Mouse (Mus musculus) midbrain, embryonic 16.5 days (tissue): Measurements from ENCODE around the gene Slc25a35. TPM values are rescaled to one million over a fixed set of nuclear protein-coding genes. Genes with fewer than 3 reads are reported as not detected.
"Not testable (repeated sequence)": the region's sequence is repeated elsewhere in the genome, so short reads cannot be mapped to it uniquely, and the experiment has no call there.

Source experiments
- ATAC-seq: fragments of 200-750 bp; cut with Nextera tagmentation; 2 replicates; pipeline ENCODE4 v1.8.0; 2017; ENCODE audit warnings: moderate TSS enrichment
- H3K27ac ChIP-seq: fragments of 300-500 bp; sonication (generic); 2 replicates; pipeline ENCODE4 v1.5.1; 2014; ENCODE audit warnings: mild to moderate bottlenecking, low read length, mixed read lengths
- H3K27me3 ChIP-seq: fragments of 300-500 bp; sonication (generic); 2 replicates; pipeline ENCODE4 v1.6.1; 2014; ENCODE audit warnings: low read depth, low read length, mixed read lengths; ENCODE audit not compliant: control insufficient read depth, insufficient read depth
- H3K36me3 ChIP-seq: fragments of 300-500 bp; sonication (generic); 2 replicates; pipeline ENCODE4 v1.6.1; 2014; ENCODE audit warnings: mild to moderate bottlenecking, low read length, moderate library complexity, mixed read lengths; ENCODE audit not compliant: control insufficient read depth, insufficient read depth
- H3K4me1 ChIP-seq: fragments of 300-500 bp; sonication (generic); 2 replicates; pipeline ENCODE4 v1.6.1; 2014; ENCODE audit warnings: mild to moderate bottlenecking, low read length, mixed read lengths; ENCODE audit not compliant: control insufficient read depth, insufficient read depth
- H3K4me2 ChIP-seq: fragments of 300-500 bp; sonication (generic); 2 replicates; pipeline ENCODE4 v1.6.1; 2014; ENCODE audit warnings: mild to moderate bottlenecking, low read length, mixed read lengths
- H3K4me3 ChIP-seq: fragments of 300-500 bp; sonication (generic); 2 replicates; pipeline ENCODE4 v1.5.1; 2014; ENCODE audit warnings: low read depth, mild to moderate bottlenecking, low read length, moderate library complexity, mixed read lengths
- H3K9ac ChIP-seq: fragments of 300-500 bp; sonication (generic); 2 replicates; pipeline ENCODE4 v1.6.1; 2014; ENCODE audit warnings: low read depth, low read length, mixed read lengths
- H3K9me3 ChIP-seq: fragments of 300-500 bp; sonication (generic); replicated peaks from 2 replicates; pipeline ENCODE4 v1.6.1; 2014; ENCODE audit warnings: mild to moderate bottlenecking, low read length, mixed read lengths; ENCODE audit not compliant: control insufficient read depth, poor library complexity, severe bottlenecking
- WGBS: fragments of 180-500 bp; shearing (Covaris S2); extraction: QIAGEN DNeasy Blood & Tissue Kit; methylation state at CpG from one replicate; pipeline ENCODE4 v1.1.7; 2014; 5-methylcytosine and 5-hydroxymethylcytosine counted together
- polyA plus RNA-seq: library from polyadenylated mRNA; unstranded; fragments of >200 nt; fragmentation: Nextera tagmentation; extraction: Ambion mirVana; gene quantifications from 2 replicates; pipeline ENCODE4 v1.2.1, GENCODE M21; 2015

Slc25a35 gene
- polyA plus RNA-seq, 1 experiment from 2014 or later: 1.4 TPM

DNA sequence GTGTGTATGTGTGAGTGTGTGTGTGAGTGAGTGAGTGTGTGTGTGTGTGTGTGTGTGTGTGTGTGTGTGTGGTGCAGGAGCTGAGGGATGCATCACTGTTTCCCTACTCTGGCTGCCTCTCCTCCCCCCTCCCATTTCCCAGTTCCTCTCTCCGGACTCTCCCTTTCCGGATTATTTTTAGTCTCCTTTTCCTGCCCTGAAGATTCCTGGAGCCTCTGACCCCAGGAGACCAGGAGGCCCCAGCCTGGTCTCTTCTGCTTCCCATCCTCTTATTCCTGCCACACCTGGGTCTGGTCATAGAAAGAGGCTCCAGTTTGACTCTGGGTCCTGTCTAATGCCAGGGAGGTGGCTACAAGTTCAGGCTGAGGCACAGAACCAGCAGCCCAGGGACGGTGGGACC, 11.8 kb upstream of the Slc25a35 start:
- Histone ChIP-seq H3K4me2 (no peak overlapping the region), H3K4me1 (peaks cover 12% of the 10 kb centered on the region), H3K27ac (no peak overlapping the region), H3K9ac (no peak overlapping the region), H3K4me3 (no peak overlapping the region), H3K9me3 (no peaks in the 10 kb centered on the region), H3K36me3 (no peaks in the 10 kb centered on the region), H3K27me3 (peaks cover 23% of the 10 kb centered on the region)
- ATAC-seq: no peak
- WGBS: 38% methylated on average over 3 of the region's 3 CpGs

GRCm38 (mm10) chr11:68956697-68957096, 11.2 kb upstream of the Slc25a35 start:
- Histone ChIP-seq H3K4me2 (no peak overlapping the region), H3K4me3 (no peak overlapping the region), H3K4me1 (peaks cover 12% of the 10 kb centered on the region), H3K27me3 (peaks cover 23% of the 10 kb centered on the region), H3K36me3 (no peaks in the 10 kb centered on the region), H3K9me3 (no peaks in the 10 kb centered on the region), H3K27ac (no peak overlapping the region), H3K9ac (no peak overlapping the region)
- WGBS: 36% methylated on average over 13 of the region's 13 CpGs
- ATAC-seq: no peak

DNA sequence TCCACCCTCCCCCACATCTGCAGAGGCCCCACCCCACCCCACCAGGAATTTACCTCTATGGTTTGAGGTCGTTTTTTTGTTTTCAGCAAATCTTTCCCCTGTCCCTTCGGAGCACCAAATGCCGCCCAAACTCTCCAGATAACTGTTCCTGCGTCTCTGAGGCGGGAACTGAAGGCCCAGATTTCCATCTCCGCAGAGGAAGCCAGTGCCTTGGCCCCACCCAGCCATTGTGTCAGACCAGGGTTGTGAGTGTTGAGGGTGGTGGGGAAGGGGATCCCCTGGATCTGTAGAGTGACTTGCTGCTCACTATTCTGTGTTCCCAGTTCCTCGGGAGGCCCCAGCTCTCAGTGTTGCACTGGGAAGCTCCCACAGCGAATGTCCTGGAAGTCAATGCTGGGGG, 10.6 kb upstream of the Slc25a35 start, which contains the start of gene Arhgef15:
TSS of gene Arhgef15 (minus strand) at position 173 of the 400 bp plus-strand sequence.
- WGBS: 31% methylated on average over 8 of the region's 8 CpGs
- H3K36me3 ChIP-seq: no peaks in the 10 kb centered on the region
- no peaks in the 10 kb centered on the region for H3K9me3 ChIP-seq
- no peak for ATAC-seq
- no peak within 1 kb of the TSS for H3K4me2 ChIP-seq
- H3K4me3 ChIP-seq: no peak within 1 kb of the TSS
- H3K27ac ChIP-seq: no peak within 1 kb of the TSS
- no peak within 1 kb of the TSS for H3K9ac ChIP-seq
- peaks cover 23% of the 10 kb centered on the region for H3K27me3 ChIP-seq
- H3K4me1 ChIP-seq: peaks cover 12% of the 10 kb centered on the region

DNA sequence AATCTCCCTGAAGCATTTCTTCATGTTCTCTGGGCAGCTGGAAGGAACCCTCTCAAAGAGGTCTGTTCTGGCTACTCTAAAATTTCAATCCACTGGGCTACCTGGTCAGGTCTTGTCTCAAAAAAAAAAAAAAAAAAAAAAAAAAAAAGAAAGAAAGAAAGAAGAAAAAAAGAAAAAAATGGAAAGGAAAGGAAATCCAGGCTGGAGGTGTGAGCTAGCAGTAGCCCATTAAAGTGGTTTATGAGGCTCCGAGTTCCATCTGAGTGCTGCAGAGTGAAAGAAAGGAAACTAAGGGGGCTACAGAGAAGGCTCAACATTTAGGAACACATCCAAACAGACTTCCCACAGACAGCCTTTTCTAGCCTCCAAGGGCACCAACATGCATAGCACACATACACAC, 10.0 kb upstream of the Slc25a35 start:
- H3K4me3 ChIP-seq: no peak overlapping the region
- no peak for ATAC-seq
- no peaks in the 10 kb centered on the region for H3K36me3 ChIP-seq
- H3K27me3 ChIP-seq: peaks cover 23% of the 10 kb centered on the region
- no peak overlapping the region for H3K9ac ChIP-seq
- peaks cover 12% of the 10 kb centered on the region for H3K4me1 ChIP-seq
- H3K27ac ChIP-seq: no peak overlapping the region
- H3K4me2 ChIP-seq: no peak overlapping the region
- WGBS: 100% methylated on average over 1 of the region's 1 CpGs
- H3K9me3 ChIP-seq: no peaks in the 10 kb centered on the region

- WGBS: 86% methylated on average over 3 of the region's 3 CpGs
- Histone ChIP-seq H3K27ac (no peak overlapping the region), H3K4me2 (no peak overlapping the region), H3K36me3 (no peaks in the 10 kb centered on the region), H3K27me3 (peaks cover 1% of the 10 kb centered on the region; the same call in 1 of the 2 replicates), H3K4me1 (no peaks in the 10 kb centered on the region), H3K9ac (no peak overlapping the region), H3K9me3 (no peaks in the 10 kb centered on the region), H3K4me3 (no peak overlapping the region)
- ATAC-seq: no peak
These were observed 6.3 kb upstream of the Slc25a35 start for GRCm38 (mm10) chr11:68961596-68961995.

- H3K4me3 ChIP-seq, H3K36me3 ChIP-seq, H3K4me1 ChIP-seq, H3K9me3 ChIP-seq, H3K27ac ChIP-seq, H3K4me2 ChIP-seq, H3K9ac ChIP-seq, H3K27me3 ChIP-seq, ATAC-seq: not testable (repeated sequence)
- WGBS: 28% methylated on average over 11 of the region's 11 CpGs
These were observed 5.8 kb upstream of the Slc25a35 start for GRCm38 (mm10) chr11:68962159-68962558.

GRCm38 (mm10) chr11:68963405-68963804, 4.5 kb upstream of the Slc25a35 start:
- no peaks in the 10 kb centered on the region for H3K27me3 ChIP-seq
- no peak overlapping the region for H3K9ac ChIP-seq
- no peak overlapping the region for H3K27ac ChIP-seq
- WGBS: 82% methylated on average over 2 of the region's 2 CpGs
- H3K4me1 ChIP-seq: peaks cover 7% of the 10 kb centered on the region
- ATAC-seq: no peak
- no peak overlapping the region for H3K4me3 ChIP-seq
- no peaks in the 10 kb centered on the region for H3K36me3 ChIP-seq
- H3K4me2 ChIP-seq: no peak overlapping the region
- no peaks in the 10 kb centered on the region for H3K9me3 ChIP-seq

- Histone ChIP-seq H3K27me3 (no peaks in the 10 kb centered on the region), H3K4me1 (peaks cover 11% of the 10 kb centered on the region), H3K27ac (no peak overlapping the region), H3K36me3 (no peaks in the 10 kb centered on the region), H3K4me2 (no peak overlapping the region), H3K9ac (no peak overlapping the region), H3K9me3 (no peaks in the 10 kb centered on the region), H3K4me3 (no peak overlapping the region)
- ATAC-seq: no peak
These were observed 2.9 kb upstream of the Slc25a35 start for GRCm38 (mm10) chr11:68965050-68965449.

GRCm38 (mm10) chr11:68965845-68966244, 2.1 kb upstream of the Slc25a35 start:
- 37% methylated on average over 3 of the region's 3 CpGs for WGBS
- ATAC-seq: no peak
- Histone ChIP-seq H3K4me2 (no peak overlapping the region), H3K9ac (no peak overlapping the region), H3K36me3 (no peaks in the 10 kb centered on the region), H3K27me3 (no peaks in the 10 kb centered on the region), H3K4me1 (peaks cover 11% of the 10 kb centered on the region), H3K9me3 (no peaks in the 10 kb centered on the region), H3K4me3 (no peak overlapping the region), H3K27ac (no peak overlapping the region)
